Mouse (Mus musculus) left cerebral cortex, postnatal 4 days (tissue): ENCODE results near the gene Ceacam10. TPM values are rescaled to one million over a fixed set of nuclear protein-coding genes. Genes with fewer than 3 reads are reported as not detected.

Experiments used
- total RNA-seq, 2 experiments: library from RNA; stranded (reverse); gene quantifications; 2 replicates each; pipeline ENCODE4 v1.2.3; 2021

Ceacam10 gene
- total RNA-seq, 2 experiments from 2014 or later = not detected

Other genes starting within 250 kb of the Ceacam10 start
- gene Irgq, start 246.5 kb upstream of the Ceacam10 start, total RNA-seq = 100 to 1,000 TPM; 118 to 120 TPM
- under 1 TPM in 1 of 2 experiments, not detected in 1; 0.48 TPM for gene Pinlyp, start 231.1 kb upstream of the Ceacam10 start, total RNA-seq
- 10 to 100 TPM; 48.8 to 49.3 TPM for gene Xrcc1, start 230.9 kb upstream of the Ceacam10 start, total RNA-seq
- gene Ethe1, start 189.7 kb upstream of the Ceacam10 start, total RNA-seq = 10 to 100 TPM; 16.1 to 17.5 TPM
- 10 to 100 TPM; 11.7 to 13.0 TPM for gene Zfp575, start 189.6 kb upstream of the Ceacam10 start, total RNA-seq
- under 1 TPM; 0.48 to 0.72 TPM for gene Phldb3, start 166.4 kb upstream of the Ceacam10 start, total RNA-seq
- under 1 TPM; 0.68 to 0.77 TPM for gene Lypd3, start 140.7 kb upstream of the Ceacam10 start, total RNA-seq
- gene Tex101, start 100.5 kb upstream of the Ceacam10 start, total RNA-seq = not detected
- not detected for gene BC049730, start 68.0 kb upstream of the Ceacam10 start, total RNA-seq
- gene Gm4763, start 50.3 kb upstream of the Ceacam10 start, total RNA-seq = not detected
- gene Cd177, start 16.9 kb upstream of the Ceacam10 start, total RNA-seq = not detected
- gene Gm9844, start 85.0 kb downstream of the Ceacam10 start, total RNA-seq = 1 to 10 TPM; 3.1 to 7.4 TPM
- gene Lypd4, start 92.7 kb downstream of the Ceacam10 start, total RNA-seq = not detected
- gene Dmrtc2, start 92.9 kb downstream of the Ceacam10 start, total RNA-seq = not detected
- 1,000 to 10,000 TPM in 1 of 2 experiments, 100 to 1,000 TPM in 1; 915 to 1,028 TPM for gene Rps19, start 107.2 kb downstream of the Ceacam10 start, total RNA-seq
- gene Cd79a, start 120.2 kb downstream of the Ceacam10 start, total RNA-seq = under 1 TPM; 0.24 to 0.52 TPM
- 100 to 1,000 TPM; 143 to 147 TPM for gene Arhgef1, start 125.7 kb downstream of the Ceacam10 start, total RNA-seq
- not detected for gene Gm4881, start 167.3 kb downstream of the Ceacam10 start, total RNA-seq
- gene Rabac1, start 195.5 kb downstream of the Ceacam10 start, total RNA-seq = 100 to 1,000 TPM; 246 to 251 TPM
- 1,000 to 10,000 TPM; 1,141 to 1,280 TPM for gene Atp1a3, start 228.8 kb downstream of the Ceacam10 start, total RNA-seq